ENCODE assay signal across 19 mouse cellular contexts in genomic region chr17:11644016-11644415, GRCm38 (mm10).
DNase-seq lines count a peak whose midpoint lies in the region; ATAC-seq lines count a peak whose summit lies in the region.
"Had no signal": no experiment of that assay in that cellular context is flagged by ENCODE, and none has a peak within 500 bp of the region (broad histone marks: within the 10 kb centered on the region; RNA-seq: fewer than 3 reads in every experiment).

No protein-coding gene starts in this region.

- DNase-seq in heart, adult 9 months (ENCODE audit: low spot score in 2 of 2) = peak; percentile 2 to 7
- DNase-seq in kidney, adult 11 months = peak; percentile 46
- DNase-seq in kidney, adult 9 months = peak; percentile 38
- no peak for DNase-seq in adrenal gland, postnatal 10 days
- DNase-seq: adrenal gland, postnatal 25 days; cerebellum, adult 2 months; cerebellum, postnatal 10 days; forebrain, postnatal 0 days; gastrocnemius, postnatal 14 days had no signal

- H3K4me3 ChIP-seq in heart, embryonic 11.5 days (ENCODE audit: low read depth, low read length) = no peak overlapping the region
- no peak overlapping the region for H3K4me3 ChIP-seq in kidney, embryonic 15.5 days (replicated peaks)
- no peak overlapping the region for H3K4me3 ChIP-seq in kidney, embryonic 16.5 days (ENCODE audit: low read length)
- H3K4me3 ChIP-seq: embryonic facial prominence, embryonic 10.5 days; forebrain, embryonic 13.5 days; hindbrain, embryonic 13.5 days had no signal

- H3K27ac ChIP-seq in heart, embryonic 11.5 days (ENCODE audit: low read depth, low read length) = no peak overlapping the region
- H3K27ac ChIP-seq in kidney, embryonic 15.5 days = no peak overlapping the region
- no peak overlapping the region for H3K27ac ChIP-seq in kidney, embryonic 16.5 days (ENCODE audit: low read length)
- H3K27ac ChIP-seq: embryonic facial prominence, embryonic 10.5 days; forebrain, embryonic 13.5 days; hindbrain, embryonic 13.5 days; hindbrain, postnatal 0 days had no signal

- H3K9me3 ChIP-seq in heart, embryonic 11.5 days (replicated peaks; ENCODE audit: control insufficient read depth, low read length) = no peaks in the 10 kb centered on the region
- H3K9me3 ChIP-seq in kidney, embryonic 15.5 days (replicated peaks) = no peaks in the 10 kb centered on the region
- no peaks in the 10 kb centered on the region for H3K9me3 ChIP-seq in kidney, embryonic 16.5 days (ENCODE audit: low read length)
- H3K9me3 ChIP-seq: embryonic facial prominence, embryonic 10.5 days; forebrain, embryonic 13.5 days; hindbrain, embryonic 13.5 days had no signal

- 73% methylated on average over 4 of the region's 4 CpGs for WGBS in heart, embryonic 11.5 days (ENCODE audit: insufficient replicate concordance)
- WGBS in kidney, embryonic 15.5 days = 83% methylated on average over 4 of the region's 4 CpGs
- 89% methylated on average over 4 of the region's 4 CpGs for WGBS in kidney, embryonic 16.5 days

- no peak for ATAC-seq in heart, embryonic 11.5 days (replicated peaks; ENCODE audit: insufficient number of reproducible peaks, low FRiP score, low TSS enrichment)
- ATAC-seq in kidney, embryonic 15.5 days (replicated peaks; ENCODE audit: low FRiP score) = no peak
- no peak for ATAC-seq in kidney, embryonic 16.5 days (ENCODE audit: low FRiP score, low TSS enrichment)
- ATAC-seq: activated CD4-positive, CD25-positive, alpha-beta regulatory T cell, adult 4 months; forebrain, postnatal 0 days; hindbrain, postnatal 0 days; Patski had no signal

- no peak overlapping the region for H3K4me2 ChIP-seq in heart, embryonic 11.5 days
- no peak overlapping the region for H3K4me2 ChIP-seq in kidney, embryonic 15.5 days
- H3K4me2 ChIP-seq in kidney, embryonic 16.5 days (replicated peaks; ENCODE audit: low read depth, low read length) = no peak overlapping the region
- H3K4me2 ChIP-seq: forebrain, embryonic 13.5 days; hindbrain, embryonic 13.5 days had no signal

- H3K36me3 ChIP-seq in heart, embryonic 11.5 days (ENCODE audit: control insufficient read depth, insufficient read depth, low read length) = no peaks in the 10 kb centered on the region
- no peaks in the 10 kb centered on the region for H3K36me3 ChIP-seq in kidney, embryonic 15.5 days
- no peaks in the 10 kb centered on the region for H3K36me3 ChIP-seq in kidney, embryonic 16.5 days (ENCODE audit: insufficient read depth, low read length)
- H3K36me3 ChIP-seq: embryonic facial prominence, embryonic 10.5 days; hindbrain, embryonic 13.5 days had no signal

- H3K27me3 ChIP-seq in heart, embryonic 11.5 days (ENCODE audit: control insufficient read depth, insufficient read depth, low read length) = no peaks in the 10 kb centered on the region
- no peaks in the 10 kb centered on the region for H3K27me3 ChIP-seq in kidney, embryonic 15.5 days
- H3K27me3 ChIP-seq in kidney, embryonic 16.5 days (ENCODE audit: insufficient read depth, low read length) = no peaks in the 10 kb centered on the region
- H3K27me3 ChIP-seq: CH12.LX; forebrain, embryonic 13.5 days; hindbrain, embryonic 13.5 days; Patski had no signal

- no peaks in the 10 kb centered on the region for H3K4me1 ChIP-seq in heart, embryonic 11.5 days (ENCODE audit: control insufficient read depth, insufficient read depth, low read length)
- H3K4me1 ChIP-seq in kidney, embryonic 15.5 days = no peaks in the 10 kb centered on the region
- H3K4me1 ChIP-seq in kidney, embryonic 16.5 days (ENCODE audit: insufficient read depth, low read length) = no peaks in the 10 kb centered on the region
- H3K4me1 ChIP-seq: embryonic facial prominence, embryonic 10.5 days had no signal

- no peak overlapping the region for H3K9ac ChIP-seq in heart, embryonic 11.5 days (ENCODE audit: low read depth, low read length)
- H3K9ac ChIP-seq in kidney, embryonic 15.5 days = no peak overlapping the region
- H3K9ac ChIP-seq in kidney, embryonic 16.5 days (replicated peaks; ENCODE audit: low read length) = no peak overlapping the region
- H3K9ac ChIP-seq: forebrain, embryonic 13.5 days; forebrain, postnatal 0 days; hindbrain, embryonic 13.5 days had no signal
